Mouse (Mus musculus) lung, postnatal 0 days (tissue): ENCODE results near the gene Spata13. TPM values are rescaled to one million over a fixed set of nuclear protein-coding genes. Genes with fewer than 3 reads are reported as not detected.

Experiments
- ATAC-seq: fragments of 200-750 bp; cut with Nextera tagmentation; 2 replicates; pipeline ENCODE4 v1.8.0; 2017; ENCODE audit warnings: moderate library complexity
- DNase-seq: peaks from one replicate; pipeline ENCODE4 v3.0.0-alpha.2; 2016; ENCODE audit warnings: low spot score
- H3K27ac ChIP-seq: fragments of 300-500 bp; sonication (generic); 2 replicates; pipeline ENCODE4 v1.5.1; 2014; ENCODE audit warnings: antibody characterized with exemption, mild to moderate bottlenecking, low read length, mixed read lengths
- H3K27me3 ChIP-seq: fragments of 300-500 bp; sonication (generic); replicated peaks from 2 replicates; pipeline ENCODE4 v1.6.1; 2014; ENCODE audit warnings: low read length, mixed read lengths; ENCODE audit not compliant: insufficient read depth
- H3K36me3 ChIP-seq: fragments of 300-500 bp; sonication (generic); 2 replicates; pipeline ENCODE4 v1.6.1; 2014; ENCODE audit warnings: low read length, mixed read lengths; ENCODE audit not compliant: insufficient read depth
- H3K4me1 ChIP-seq: fragments of 300-500 bp; sonication (generic); 2 replicates; pipeline ENCODE4 v1.6.1; 2014; ENCODE audit warnings: antibody characterized with exemption, low read depth, low read length, mixed read lengths; ENCODE audit not compliant: insufficient read depth
- H3K4me2 ChIP-seq: fragments of 300-500 bp; sonication (generic); replicated peaks from 2 replicates; pipeline ENCODE4 v1.6.1; 2014; ENCODE audit warnings: low read depth, mild to moderate bottlenecking, low read length, moderate library complexity, mixed read lengths
- H3K4me3 ChIP-seq: fragments of 300-500 bp; sonication (generic); 2 replicates; pipeline ENCODE4 v1.5.1; 2014; ENCODE audit warnings: low read depth, low read length
- H3K9ac ChIP-seq: fragments of 300-500 bp; sonication (generic); replicated peaks from 2 replicates; pipeline ENCODE4 v1.6.1; 2014; ENCODE audit warnings: low read depth, mild to moderate bottlenecking
- H3K9me3 ChIP-seq: fragments of 300-500 bp; sonication (generic); 2 replicates; pipeline ENCODE4 v1.6.1; 2016; ENCODE audit warnings: low read length, mixed read lengths
- CTCF ChIP-seq: IDR thresholded peaks from 2 replicates; pipeline ENCODE4 v1.5.1; 2016; ENCODE audit warnings: antibody characterized with exemption, mild to moderate bottlenecking
- EP300 ChIP-seq: IDR thresholded peaks from 2 replicates; pipeline ENCODE4 v1.6.1; 2016; ENCODE audit warnings: antibody characterized with exemption, mild to moderate bottlenecking, control low read depth
- WGBS: fragments of 180-500 bp; shearing (Covaris S2); extraction: QIAGEN DNeasy Blood & Tissue Kit; methylation state at CpG from one replicate; pipeline ENCODE4 v1.1.7; 2014; 5-methylcytosine and 5-hydroxymethylcytosine counted together
- polyA plus RNA-seq: library from polyadenylated mRNA; unstranded; fragments of >200 nt; fragmentation: Nextera tagmentation; extraction: Ambion mirVana; gene quantifications from 2 replicates; pipeline ENCODE4 v1.2.1, GENCODE M21; 2015

Gene Spata13
- polyA plus RNA-seq, 1 experiment from 2014 or later = 11.7 TPM

DNA sequence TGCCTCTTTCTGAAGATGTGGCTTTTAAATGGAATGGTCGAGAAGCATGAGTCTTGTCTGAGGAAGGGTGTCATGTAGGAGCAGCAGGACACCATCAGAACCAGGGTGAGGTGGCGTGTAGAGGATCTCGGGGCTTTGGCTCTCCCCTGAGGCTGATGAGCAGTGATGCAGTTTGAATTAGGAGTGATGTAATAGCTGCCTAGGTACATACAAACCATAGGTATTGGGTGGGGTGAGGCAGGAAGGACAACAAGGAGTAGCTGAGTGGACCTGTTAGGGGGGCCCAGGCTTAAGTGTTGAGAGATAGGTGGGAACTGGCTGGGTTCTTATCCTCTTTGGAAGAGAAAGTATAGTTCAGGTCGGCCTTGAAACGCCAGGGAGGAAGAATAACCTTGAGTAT lies 106.7 kb downstream of the Spata13 start:
- WGBS = 59% methylated on average over 5 of the region's 5 CpGs
- ATAC-seq (no peak), DNase-seq (no peak)
- peak overlapping the region; percentile 55 for H3K27ac ChIP-seq
- H3K9ac ChIP-seq = no peak overlapping the region
- no peak overlapping the region for H3K4me2 ChIP-seq
- no peaks in the 10 kb centered on the region for H3K27me3 ChIP-seq
- no peaks in the 10 kb centered on the region for H3K36me3 ChIP-seq
- H3K4me1 ChIP-seq = peaks cover 44% of the 10 kb centered on the region
- no peak overlapping the region for H3K4me3 ChIP-seq
- no peak for TF ChIP-seq EP300
- TF ChIP-seq CTCF = no peak
- H3K9me3 ChIP-seq = no peaks in the 10 kb centered on the region

DNA sequence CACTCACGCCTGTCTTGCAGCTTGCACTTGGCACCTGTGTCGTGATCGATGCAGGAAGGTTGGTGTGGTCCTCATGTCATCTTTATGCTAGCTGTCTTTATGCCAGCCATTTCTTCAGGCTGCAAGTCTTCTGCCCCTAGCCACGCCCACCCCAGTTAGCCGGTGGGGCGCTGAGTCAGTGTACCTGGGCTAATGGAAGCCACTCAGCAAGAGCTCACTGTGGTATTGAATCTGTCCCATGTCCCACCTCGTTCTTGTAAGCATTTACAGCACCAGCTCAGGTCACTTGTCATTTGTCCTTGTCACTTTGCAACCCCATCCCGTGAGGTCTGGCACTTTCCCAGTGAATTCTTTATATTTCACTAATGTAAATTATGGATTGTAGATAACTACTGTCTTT lies 107.2 kb downstream of the Spata13 start:
- no peak for DNase-seq
- peaks cover 43% of the 10 kb centered on the region for H3K4me1 ChIP-seq
- H3K27ac ChIP-seq = peak overlapping the region; percentile 55
- H3K27me3 ChIP-seq = no peaks in the 10 kb centered on the region
- H3K36me3 ChIP-seq = no peaks in the 10 kb centered on the region
- H3K4me2 ChIP-seq = no peak overlapping the region
- no peaks in the 10 kb centered on the region for H3K9me3 ChIP-seq
- 46% methylated on average over 8 of the region's 8 CpGs for WGBS
- TF ChIP-seq CTCF = no peak
- no peak for TF ChIP-seq EP300
- H3K4me3 ChIP-seq = no peak overlapping the region
- no peak overlapping the region for H3K9ac ChIP-seq
- ATAC-seq = no peak

DNA sequence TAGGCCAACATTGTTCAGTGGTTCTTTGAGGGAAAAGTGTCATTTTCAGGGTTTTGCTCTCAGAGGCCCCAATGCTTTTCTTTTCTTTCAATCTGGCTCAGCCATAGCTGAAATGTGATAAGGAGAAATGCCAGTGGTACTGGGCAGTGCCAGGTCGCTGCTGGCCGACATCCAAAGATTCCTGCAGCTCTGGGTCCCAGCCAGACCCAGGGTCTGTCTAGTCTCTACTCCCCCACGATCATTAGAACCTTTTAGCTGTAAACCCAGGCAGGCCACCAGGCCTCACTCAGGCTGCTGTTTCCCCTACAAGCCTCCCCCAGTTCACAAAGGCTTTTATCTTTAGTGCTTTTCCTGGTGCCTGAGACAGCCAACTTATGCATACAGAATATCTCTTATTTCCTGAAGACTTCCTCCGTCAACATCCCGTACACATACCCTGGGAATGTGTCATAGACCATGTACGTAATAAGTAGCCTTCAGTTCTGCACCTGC lies 107.7 kb downstream of the Spata13 start:
- no peak overlapping the region for H3K4me2 ChIP-seq
- peak; percentile 84 for TF ChIP-seq EP300
- no peak for TF ChIP-seq CTCF
- H3K9me3 ChIP-seq = no peaks in the 10 kb centered on the region
- no peak overlapping the region for H3K9ac ChIP-seq
- peak; percentile 64 for DNase-seq
- peak overlapping the region; percentile 55 for H3K27ac ChIP-seq
- 18% methylated on average over 6 of the region's 6 CpGs for WGBS
- H3K36me3 ChIP-seq = no peaks in the 10 kb centered on the region
- H3K4me3 ChIP-seq = no peak overlapping the region
- no peaks in the 10 kb centered on the region for H3K27me3 ChIP-seq
- ATAC-seq = peak; percentile 48
- H3K4me1 ChIP-seq = peaks cover 38% of the 10 kb centered on the region

DNA sequence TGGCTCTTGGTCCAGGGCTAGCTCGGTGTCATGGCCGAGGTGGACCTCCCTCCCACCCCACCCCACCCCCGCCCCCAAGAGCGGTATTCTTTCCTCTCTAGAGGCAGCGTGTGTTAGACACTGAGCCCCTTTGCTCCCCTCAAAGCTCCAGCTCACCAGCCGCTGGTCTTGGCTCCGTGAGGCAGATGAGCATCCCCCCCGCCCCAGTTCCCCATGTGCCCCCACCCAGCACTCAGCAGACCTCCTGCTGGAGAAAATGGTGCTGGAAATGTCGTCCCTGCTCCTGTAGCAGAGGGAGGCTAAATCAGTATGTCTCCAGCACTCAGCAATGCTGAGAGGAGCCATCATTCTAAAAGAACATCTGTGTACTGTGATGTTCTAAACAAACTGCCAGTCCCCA lies 109.9 kb downstream of the Spata13 start:
- WGBS = 70% methylated on average over 9 of the region's 9 CpGs
- peaks cover 20% of the 10 kb centered on the region for H3K4me1 ChIP-seq
- DNase-seq = no peak

DNA sequence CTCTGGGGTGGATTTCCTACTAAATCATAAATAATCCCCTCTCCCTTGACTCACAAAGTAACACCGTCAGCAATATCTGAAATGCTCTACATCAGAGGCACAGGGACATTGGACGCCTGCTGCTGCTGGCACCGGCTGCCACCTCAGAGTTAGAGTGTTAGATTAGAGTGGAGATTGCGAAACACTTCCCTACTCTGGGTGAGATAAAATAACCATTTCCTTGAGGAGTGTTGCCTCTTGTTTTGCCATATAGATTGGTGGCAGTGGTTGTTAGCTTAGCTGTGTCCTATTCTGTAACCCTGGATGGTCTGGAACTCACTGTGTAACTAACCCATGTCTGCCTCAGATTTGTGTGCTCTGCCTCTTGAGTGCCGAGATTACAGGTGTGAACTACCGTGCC lies 111.4 kb downstream of the Spata13 start:
- ATAC-seq (peak; percentile 77), DNase-seq (peak; percentile 86)
- Histone ChIP-seq H3K27ac (peak overlapping the region; percentile 14; the same call in 1 of the 2 replicates), H3K4me2 (no peak overlapping the region), H3K9me3 (no peaks in the 10 kb centered on the region), H3K4me1 (peaks cover 15% of the 10 kb centered on the region), H3K4me3 (no peak overlapping the region), H3K9ac (no peak overlapping the region), H3K36me3 (0 out of 2 replicates have a peak, but pooled peaks cover under 1% of the 10 kb centered on the region), H3K27me3 (no peaks in the 10 kb centered on the region)
- no peak for TF ChIP-seq CTCF
- peak; percentile 39 for TF ChIP-seq EP300
- 30% methylated on average over 6 of the region's 6 CpGs for WGBS

More for the DNA sequence above, 109.9 kb downstream of the Spata13 start:
- Histone ChIP-seq H3K9ac (no peak overlapping the region), H3K27ac (no peak overlapping the region), H3K4me3 (no peak overlapping the region), H3K4me2 (no peak overlapping the region), H3K27me3 (no peaks in the 10 kb centered on the region), H3K9me3 (no peaks in the 10 kb centered on the region), H3K36me3 (no peaks in the 10 kb centered on the region)
- TF ChIP-seq CTCF = no peak
- TF ChIP-seq EP300 = no peak
- ATAC-seq = no peak

DNA sequence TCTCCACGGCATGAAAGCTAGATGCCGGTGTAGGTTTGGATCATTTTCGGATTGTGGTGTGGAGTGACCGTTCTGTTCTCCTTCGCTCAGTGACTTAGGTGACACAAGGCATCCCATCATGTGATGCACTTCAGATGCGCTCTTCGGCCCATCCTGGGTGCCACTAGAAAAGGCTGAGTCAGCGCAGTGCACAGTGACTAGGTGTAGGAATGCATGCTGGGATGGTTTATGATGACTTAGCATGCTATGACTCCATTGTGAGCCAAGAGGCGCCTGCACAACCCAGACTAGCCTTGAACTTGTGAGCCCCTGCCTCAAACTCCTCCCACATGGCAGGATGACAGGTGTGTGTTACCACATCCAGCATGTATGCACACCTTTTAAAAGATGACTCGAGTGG lies 112.3 kb downstream of the Spata13 start:
- H3K4me3 ChIP-seq = no peak overlapping the region
- no peak overlapping the region for H3K27ac ChIP-seq
- ATAC-seq (no peak), DNase-seq (no peak)
- TF ChIP-seq CTCF (no peak), EP300 (no peak)
- no peak overlapping the region for H3K4me2 ChIP-seq
- WGBS = 94% methylated on average over 10 of the region's 10 CpGs
- H3K9me3 ChIP-seq = no peaks in the 10 kb centered on the region
- peaks cover 10% of the 10 kb centered on the region for H3K4me1 ChIP-seq
- no peaks in the 10 kb centered on the region for H3K27me3 ChIP-seq
- no peak overlapping the region for H3K9ac ChIP-seq
- 0 out of 2 replicates have a peak, but pooled peaks cover 5% of the 10 kb centered on the region for H3K36me3 ChIP-seq
